Mouse (Mus musculus) bone marrow, adult 2 months (tissue): ENCODE measurements around the gene Rab10. TPM values are rescaled to one million over a fixed set of nuclear protein-coding genes. Genes with fewer than 3 reads are reported as not detected.

ENCODE experiments used
- H3K27ac ChIP-seq: fragments of 200-500 bp; 2 replicates; pipeline ENCODE4 v1.5.1; 2012; ENCODE audit warnings: low read depth, mild to moderate bottlenecking, control low read depth, inconsistent platforms, low read length; ENCODE audit not compliant: control insufficient read depth, poor library complexity, insufficient read depth
- H3K4me1 ChIP-seq: fragments of 200-500 bp; 2 replicates; pipeline ENCODE4 v1.6.1; 2011; ENCODE audit warnings: low read length; ENCODE audit not compliant: control insufficient read depth, insufficient read depth
- H3K4me3 ChIP-seq: fragments of 200-500 bp; replicated peaks from 2 replicates; pipeline ENCODE3; 2011; ENCODE audit warnings: mild to moderate bottlenecking, low read depth, low read length, control low read depth; ENCODE audit not compliant: control insufficient read depth
- CTCF ChIP-seq: fragments of 200-500 bp; IDR thresholded peaks from 2 replicates; pipeline ENCODE4 v1.5.1; 2011; ENCODE audit warnings: low read length, control low read depth; ENCODE audit not compliant: control insufficient read depth, insufficient read depth
- POLR2A ChIP-seq: fragments of 200-500 bp; IDR thresholded peaks from 2 replicates; pipeline ENCODE4 v1.6.1; 2011; ENCODE audit warnings: low read depth, mild to moderate bottlenecking, control low read depth, low read length, borderline replicate concordance; ENCODE audit not compliant: control insufficient read depth
- WGBS: fragments of 180-500 bp; shearing (Covaris S2); methylation state at CpG from one replicate; pipeline ENCODE4 v1.1.7; 2018; 5-methylcytosine and 5-hydroxymethylcytosine counted together
- polyA plus RNA-seq: library from polyadenylated mRNA; stranded (reverse); fragments of >200 nt; gene quantifications from 2 replicates; pipeline ENCODE4 v1.2.4, GENCODE M21; 2011; ENCODE audit warnings: low replicate concordance; ENCODE audit not compliant: missing spikeins, insufficient read depth, insufficient read length

Rab10 gene
- polyA plus RNA-seq, 1 experiment = 23.6 TPM

GRCm38 (mm10) chr12:3238361-3239051 lies 71.3 kb downstream of the Rab10 start:
- H3K4me1 ChIP-seq = peaks cover 2% of the 10 kb centered on the region; the same call in 1 of the 2 replicates
- no peak overlapping the region for H3K27ac ChIP-seq
- TF ChIP-seq POLR2A = no peak
- TF ChIP-seq CTCF = no peak
- no peak overlapping the region for H3K4me3 ChIP-seq
- WGBS = 90% methylated on average over 16 of the region's 16 CpGs

GRCm38 (mm10) chr12:3237799-3238198 lies 72.0 kb downstream of the Rab10 start:
- H3K4me1 ChIP-seq = peaks cover 2% of the 10 kb centered on the region; the same call in 1 of the 2 replicates
- WGBS = 86% methylated on average over 5 of the region's 5 CpGs
- TF ChIP-seq POLR2A = no peak
- no peak for TF ChIP-seq CTCF
- H3K27ac ChIP-seq = no peak overlapping the region
- no peak overlapping the region for H3K4me3 ChIP-seq

GRCm38 (mm10) chr12:3236831-3237681 lies 72.7 kb downstream of the Rab10 start:
- Histone ChIP-seq H3K4me3 (no peak overlapping the region), H3K27ac (no peak overlapping the region), H3K4me1 (peaks cover 2% of the 10 kb centered on the region; the same call in 1 of the 2 replicates)
- 0 out of 2 replicates have a peak, but pooled peaks have one; percentile 19 for TF ChIP-seq POLR2A
- no peak; the same call in 1 of the 2 replicates for TF ChIP-seq CTCF
- 87% methylated on average over 12 of the region's 12 CpGs for WGBS

- Histone ChIP-seq H3K4me1 (peaks cover 2% of the 10 kb centered on the region; the same call in 1 of the 2 replicates), H3K27ac (no peak overlapping the region), H3K4me3 (no peak overlapping the region)
- TF ChIP-seq CTCF = no peak
- TF ChIP-seq POLR2A = no peak
- 67% methylated on average over 14 of the region's 14 CpGs for WGBS
Observed at GRCm38 (mm10) chr12:3236163-3236641, 73.6 kb downstream of the Rab10 start.

GRCm38 (mm10) chr12:3235646-3236161 lies 74.1 kb downstream of the Rab10 start:
- 23% methylated on average over 39 of the region's 39 CpGs for WGBS
- peak overlapping the region; percentile 11; the same call in 1 of the 2 replicates for H3K27ac ChIP-seq

GRCm38 (mm10) chr12:3235124-3235631 lies 74.6 kb downstream of the Rab10 start:
- Histone ChIP-seq H3K27ac (peak overlapping the region; percentile 11; the same call in 1 of the 2 replicates), H3K4me1 (peaks cover 2% of the 10 kb centered on the region; the same call in 1 of the 2 replicates), H3K4me3 (peak overlapping the region; percentile 66)
- WGBS = 20% methylated on average over 36 of the region's 36 CpGs
- TF ChIP-seq CTCF (no peak), POLR2A (peak; percentile 40; the same call in 1 of the 2 replicates)

More at GRCm38 (mm10) chr12:3235646-3236161, 74.1 kb downstream of the Rab10 start:
- TF ChIP-seq POLR2A = peak; percentile 14; the same call in 1 of the 2 replicates
- peak; percentile 92 for TF ChIP-seq CTCF
- Histone ChIP-seq H3K4me3 (peak overlapping the region; percentile 66), H3K4me1 (peaks cover 2% of the 10 kb centered on the region; the same call in 1 of the 2 replicates)

GRCm38 (mm10) chr12:3234061-3234460 lies 75.7 kb downstream of the Rab10 start:
- Histone ChIP-seq H3K4me3 (no peak overlapping the region), H3K27ac (no peak overlapping the region), H3K4me1 (peaks cover 2% of the 10 kb centered on the region; the same call in 1 of the 2 replicates)
- WGBS = 78% methylated on average over 1 of the region's 1 CpGs
- no peak for TF ChIP-seq POLR2A
- no peak for TF ChIP-seq CTCF
